Mouse (Mus musculus) liver, embryonic 14.5 days (tissue): Measurements from ENCODE around the gene Gm28230.

Experiments used
- CTCF ChIP-seq: IDR thresholded peaks from 2 replicates; pipeline ENCODE4 v1.5.1; 2016; ENCODE audit warnings: antibody characterized with exemption, low read depth, control low read depth
- EP300 ChIP-seq: IDR thresholded peaks from 2 replicates; pipeline ENCODE4 v1.6.1; 2016; ENCODE audit warnings: antibody characterized with exemption, low read depth

GRCm38 (mm10) chr2:74680561-74681398, 45.7 kb upstream of the Gm28230 start:
- TF ChIP-seq EP300: no peak
- TF ChIP-seq CTCF: no peak
